Mouse (Mus musculus) testis, adult 2 months (tissue): ENCODE measurements around the gene Ttn. TPM values are rescaled to one million over a fixed set of nuclear protein-coding genes. Genes with fewer than 3 reads are reported as not detected.

Experiments used
- H3K27ac ChIP-seq: fragments of 200-500 bp; 2 replicates; pipeline ENCODE4 v1.5.1; 2012; ENCODE audit warnings: low read depth, low read length; ENCODE audit not compliant: control insufficient read depth, insufficient read depth
- H3K27me3 ChIP-seq: fragments of 200-500 bp; 2 replicates; pipeline ENCODE4 v1.6.1; 2012; ENCODE audit warnings: mild to moderate bottlenecking, low read length, moderate library complexity; ENCODE audit not compliant: control insufficient read depth, insufficient read depth
- H3K36me3 ChIP-seq: fragments of 200-500 bp; 2 replicates; pipeline ENCODE4 v1.6.1; 2012; ENCODE audit warnings: mild to moderate bottlenecking, low read length; ENCODE audit not compliant: control insufficient read depth, insufficient read depth
- H3K4me1 ChIP-seq: fragments of 200-500 bp; 2 replicates; pipeline ENCODE4 v1.6.1; 2012; ENCODE audit warnings: low read length; ENCODE audit not compliant: control insufficient read depth, insufficient read depth
- H3K4me3 ChIP-seq: fragments of 200-500 bp; 2 replicates; pipeline ENCODE4 v1.5.1; 2012; ENCODE audit warnings: low read depth, mild to moderate bottlenecking, low read length, moderate library complexity, mixed read lengths; ENCODE audit not compliant: control insufficient read depth
- CTCF ChIP-seq: fragments of 200-500 bp; IDR thresholded peaks from 2 replicates; pipeline ENCODE4 v1.5.1; 2012; ENCODE audit warnings: low read depth, mild to moderate bottlenecking, inconsistent platforms, low read length, moderate library complexity; ENCODE audit not compliant: control insufficient read depth, insufficient read depth, insufficient replicate concordance
- POLR2A ChIP-seq: fragments of 200-500 bp; IDR thresholded peaks from 2 replicates; pipeline ENCODE4 v1.6.1; 2012; ENCODE audit warnings: low read depth, mild to moderate bottlenecking, inconsistent platforms, low read length, moderate library complexity; ENCODE audit not compliant: control insufficient read depth
- polyA plus RNA-seq: library from polyadenylated mRNA; depleted of rRNA; stranded (reverse); fragments of >200 nt; gene quantifications from 2 replicates; pipeline ENCODE4 v1.2.3, GENCODE M21; 2012

The Ttn gene
- polyA plus RNA-seq, 1 experiment: 0.16 TPM

- H3K27ac ChIP-seq: no peak overlapping the region
- H3K4me3 ChIP-seq: no peak overlapping the region
- no peaks in the 10 kb centered on the region for H3K27me3 ChIP-seq
- no peaks in the 10 kb centered on the region for H3K36me3 ChIP-seq
- TF ChIP-seq POLR2A (no peak), CTCF (no peak)
- no peaks in the 10 kb centered on the region for H3K4me1 ChIP-seq
Observed at GRCm38 (mm10) chr2:76784171-76784570, 198.2 kb downstream of the Ttn start.

DNA sequence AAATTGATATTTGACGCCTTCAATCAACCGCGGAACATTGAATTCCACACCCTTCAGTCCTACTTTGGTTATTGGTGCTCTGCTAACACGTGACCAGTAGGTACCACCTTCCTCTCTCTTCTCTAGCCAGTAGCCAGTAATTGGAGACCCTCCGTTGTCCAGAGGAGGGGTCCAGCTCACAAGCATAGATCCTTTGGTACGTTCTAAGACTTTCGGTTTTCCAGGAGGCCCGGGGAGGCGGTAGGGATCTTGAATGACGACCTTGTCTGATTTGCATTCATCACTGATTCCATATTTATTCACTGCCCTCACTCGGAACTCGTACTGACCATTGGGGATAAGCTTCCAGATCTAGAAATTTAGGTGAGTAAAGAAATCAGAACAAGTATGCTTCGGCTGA lies 201.6 kb downstream of the Ttn start:
- Histone ChIP-seq H3K27me3 (no peaks in the 10 kb centered on the region), H3K4me3 (no peak overlapping the region), H3K4me1 (no peaks in the 10 kb centered on the region), H3K36me3 (no peaks in the 10 kb centered on the region), H3K27ac (no peak overlapping the region)
- TF ChIP-seq CTCF (no peak), POLR2A (no peak)

DNA sequence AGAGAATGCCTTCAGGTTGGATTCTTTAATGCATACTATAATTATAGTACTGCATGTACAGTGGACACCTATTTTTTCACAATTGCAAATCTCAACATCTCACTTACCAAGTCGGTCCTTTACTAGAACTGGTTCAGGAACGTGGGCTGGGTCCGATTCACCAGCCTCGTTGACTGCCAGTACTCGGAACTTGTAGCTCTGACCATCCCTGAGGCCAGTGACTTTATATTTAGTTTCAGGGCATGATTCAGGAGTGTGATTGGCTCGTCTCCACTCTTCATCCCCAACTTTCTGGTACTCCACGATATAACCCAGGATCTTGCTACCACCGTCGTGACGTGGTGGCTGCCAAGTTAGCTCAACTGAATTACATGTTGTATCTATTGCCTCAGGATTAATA lies 212.5 kb downstream of the Ttn start:
- Histone ChIP-seq H3K4me1 (no peaks in the 10 kb centered on the region), H3K4me3 (no peak overlapping the region), H3K36me3 (no peaks in the 10 kb centered on the region), H3K27me3 (no peaks in the 10 kb centered on the region), H3K27ac (no peak overlapping the region)
- TF ChIP-seq POLR2A (no peak), CTCF (no peak)

DNA sequence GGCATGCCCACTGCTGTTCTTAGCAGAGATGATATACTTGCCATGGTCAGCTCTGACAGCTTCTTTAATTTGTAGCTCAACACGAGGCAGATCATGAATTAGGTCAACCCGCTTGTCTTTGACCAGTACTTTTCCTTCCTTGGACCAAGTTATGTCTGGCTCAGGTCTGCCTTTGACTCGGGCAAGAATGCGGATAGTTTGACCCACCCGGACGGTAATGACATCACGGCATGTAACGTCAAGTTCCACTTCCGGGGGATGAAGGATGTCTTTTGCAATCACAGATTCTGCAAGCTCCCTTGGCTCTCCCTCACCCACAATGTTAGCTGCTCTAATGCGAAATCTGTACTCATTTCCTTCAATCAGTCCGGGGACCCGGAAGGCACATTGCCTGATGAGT lies 215.1 kb downstream of the Ttn start:
- TF ChIP-seq POLR2A (no peak), CTCF (no peak)
- no peak overlapping the region for H3K27ac ChIP-seq
- no peaks in the 10 kb centered on the region for H3K36me3 ChIP-seq
- H3K27me3 ChIP-seq: no peaks in the 10 kb centered on the region
- no peaks in the 10 kb centered on the region for H3K4me1 ChIP-seq
- no peak overlapping the region for H3K4me3 ChIP-seq

DNA sequence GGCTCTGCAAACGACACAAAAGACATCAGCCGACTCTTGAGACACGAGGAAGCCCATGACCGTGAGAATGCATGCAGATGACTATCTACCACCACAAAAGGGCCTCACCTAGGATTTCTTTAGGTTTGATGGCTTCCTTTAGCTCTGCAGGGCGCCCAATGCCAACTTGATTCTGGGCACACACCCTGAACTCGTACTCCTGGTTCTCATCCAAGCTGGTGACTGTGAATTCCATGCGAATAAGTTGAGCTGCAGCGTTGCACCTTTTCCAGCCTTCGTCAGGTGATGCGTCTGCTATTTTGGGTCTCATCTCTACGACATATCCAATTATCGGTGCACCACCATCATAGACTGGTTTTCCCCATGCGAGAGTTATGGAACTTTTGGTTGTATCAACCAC lies 217.8 kb downstream of the Ttn start:
- H3K36me3 ChIP-seq: no peaks in the 10 kb centered on the region
- H3K27me3 ChIP-seq: no peaks in the 10 kb centered on the region
- H3K4me1 ChIP-seq: no peaks in the 10 kb centered on the region
- no peak overlapping the region for H3K4me3 ChIP-seq
- TF ChIP-seq CTCF: no peak
- no peak for TF ChIP-seq POLR2A
- no peak overlapping the region for H3K27ac ChIP-seq

GRCm38 (mm10) chr2:76762154-76762553 lies 220.2 kb downstream of the Ttn start:
- no peaks in the 10 kb centered on the region for H3K4me1 ChIP-seq
- H3K4me3 ChIP-seq: no peak overlapping the region
- no peaks in the 10 kb centered on the region for H3K27me3 ChIP-seq
- TF ChIP-seq CTCF (no peak), POLR2A (no peak)
- no peak overlapping the region for H3K27ac ChIP-seq
- no peaks in the 10 kb centered on the region for H3K36me3 ChIP-seq

DNA sequence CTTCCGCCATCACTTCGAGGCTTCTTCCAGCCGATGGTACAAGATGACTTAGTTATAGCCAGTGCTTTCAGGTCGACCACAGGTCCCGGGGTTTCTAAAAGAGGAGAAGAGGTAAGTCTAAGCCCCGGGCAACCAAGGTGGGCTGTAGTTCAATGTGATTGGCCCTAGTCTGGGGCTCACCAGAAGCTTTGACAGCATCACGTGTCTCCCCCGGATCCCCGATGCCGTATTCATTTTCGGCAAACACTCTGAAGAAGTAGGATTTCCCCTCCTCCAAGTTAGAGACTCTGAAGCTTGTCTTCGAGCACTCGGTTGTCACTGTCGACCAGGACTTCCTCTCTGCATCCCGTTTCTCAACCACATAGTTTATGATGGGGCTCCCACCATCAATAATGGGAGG lies 225.9 kb downstream of the Ttn start:
- Histone ChIP-seq H3K27ac (no peak overlapping the region), H3K4me1 (no peaks in the 10 kb centered on the region), H3K27me3 (no peaks in the 10 kb centered on the region), H3K36me3 (no peaks in the 10 kb centered on the region), H3K4me3 (no peak overlapping the region)
- TF ChIP-seq CTCF (no peak), POLR2A (no peak)

DNA sequence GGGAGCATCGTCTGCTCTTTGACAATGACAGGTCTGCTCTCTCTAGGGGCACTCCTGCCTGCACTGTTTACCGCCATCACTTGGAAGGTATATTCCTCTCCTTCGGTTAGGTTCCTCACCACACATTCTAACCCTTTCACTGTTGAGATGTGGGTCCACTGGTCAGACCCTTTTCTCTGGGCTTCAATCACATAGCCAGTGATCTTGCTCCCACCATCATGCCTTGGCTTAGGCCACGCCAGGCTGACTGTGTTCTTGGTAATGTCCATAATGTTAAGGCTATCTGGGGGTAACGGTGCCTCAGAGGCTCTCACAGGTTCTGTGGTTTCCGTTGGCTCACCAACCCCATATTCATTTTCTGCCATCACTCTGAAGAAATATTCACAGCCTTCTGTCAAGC lies 230.4 kb downstream of the Ttn start:
- Histone ChIP-seq H3K4me1 (no peaks in the 10 kb centered on the region), H3K4me3 (no peak overlapping the region), H3K27ac (no peak overlapping the region), H3K27me3 (no peaks in the 10 kb centered on the region), H3K36me3 (no peaks in the 10 kb centered on the region)
- TF ChIP-seq POLR2A: no peak
- TF ChIP-seq CTCF: no peak
